Mouse (Mus musculus) kidney, adult 2 months (tissue): ENCODE data around the gene Zfp384. TPM values are rescaled to one million over a fixed set of nuclear protein-coding genes. Genes with fewer than 3 reads are reported as not detected.
A peak's percentile ranks its signal among the peaks of the same experiment; 100 is the strongest.

Experiments
- DNase-seq: peaks from one replicate; pipeline ENCODE4 v3.0.0; 2021
- H3K27ac ChIP-seq: fragments of 200-500 bp; 2 replicates; pipeline ENCODE4 v1.5.1; 2012; ENCODE audit warnings: low read depth, low read length, control low read depth, inconsistent platforms; ENCODE audit not compliant: insufficient read depth
- H3K27me3 ChIP-seq: fragments of 200-500 bp; replicated peaks from 2 replicates; pipeline ENCODE4 v1.6.1; 2012; ENCODE audit warnings: mild to moderate bottlenecking, moderate library complexity, low read length, inconsistent platforms; ENCODE audit not compliant: control insufficient read depth, insufficient read depth
- H3K36me3 ChIP-seq: fragments of 200-500 bp; 2 replicates; pipeline ENCODE4 v1.6.1; 2012; ENCODE audit warnings: mild to moderate bottlenecking, moderate library complexity, low read length, inconsistent platforms; ENCODE audit not compliant: control insufficient read depth, insufficient read depth
- H3K4me1 ChIP-seq: fragments of 200-500 bp; 2 replicates; pipeline ENCODE4 v1.6.1; 2011; ENCODE audit warnings: low read length; ENCODE audit not compliant: control insufficient read depth, insufficient read depth
- H3K4me3 ChIP-seq: fragments of 200-500 bp; 2 replicates; pipeline ENCODE4 v1.5.1; 2011; ENCODE audit warnings: mild to moderate bottlenecking, low read depth, low read length, control low read depth; ENCODE audit not compliant: insufficient read depth
- CTCF ChIP-seq: fragments of 200-500 bp; conservative IDR thresholded peaks from 2 replicates; pipeline ENCODE4 v1.5.1; 2011; ENCODE audit warnings: low read depth, mild to moderate bottlenecking, control low read depth, low read length, moderate library complexity, mixed read lengths; ENCODE audit not compliant: insufficient read depth, insufficient read length
- POLR2A ChIP-seq: fragments of 200-500 bp; IDR thresholded peaks from one replicate; pipeline ENCODE4 v1.6.1; 2011; ENCODE audit warnings: low read depth, low read length, control low read depth
- whole genome bisulfite sequencing: fragments of 180-500 bp; shearing (Covaris S2); methylation state at CpG from one replicate; pipeline ENCODE4 v1.1.7; 2018; 5-methylcytosine and 5-hydroxymethylcytosine counted together
- polyA plus RNA-seq: library from polyadenylated mRNA; depleted of rRNA; stranded (reverse); fragments of >200 nt; gene quantifications from 2 replicates; pipeline ENCODE4 v1.2.3, GENCODE M21; 2012; rRNA removed

Zfp384 gene
- polyA plus RNA-seq, 1 experiment: 37.8 TPM

DNA sequence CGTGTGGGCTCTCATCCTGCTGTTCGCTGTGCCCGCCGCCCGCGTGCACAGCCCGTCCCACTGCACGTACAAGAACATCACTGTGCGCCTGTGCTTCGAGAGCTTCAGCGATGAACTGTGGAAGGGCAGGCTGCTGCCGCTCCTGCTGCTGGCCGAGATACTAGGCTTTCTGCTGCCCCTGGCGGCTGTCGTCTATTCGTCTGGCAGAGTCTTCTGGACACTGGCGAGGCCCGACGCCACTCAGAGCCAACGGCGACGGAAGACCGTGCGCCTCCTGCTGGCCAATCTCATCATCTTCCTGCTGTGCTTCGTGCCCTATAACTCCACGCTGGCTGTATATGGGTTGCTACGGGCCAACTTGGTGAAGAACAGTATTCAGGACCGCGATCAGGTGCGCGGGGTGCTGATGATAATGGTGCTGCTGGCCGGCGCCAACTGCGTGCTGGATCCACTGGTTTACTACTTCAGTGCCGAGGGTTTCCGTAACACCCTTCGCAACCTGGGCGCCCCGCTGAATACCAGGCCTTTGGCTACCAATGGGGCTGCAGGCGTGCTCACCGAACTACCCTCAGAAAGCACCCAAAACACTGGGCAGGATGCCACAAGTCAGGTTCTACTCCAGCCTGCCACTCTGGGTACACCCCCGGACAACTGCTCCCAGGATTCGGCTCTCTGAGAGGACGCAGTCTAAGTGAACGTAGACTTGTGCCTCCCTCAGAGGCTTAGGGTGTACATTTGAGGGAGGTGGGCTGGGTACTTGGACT is 73.0 kb downstream of the Zfp384 start:
- 25% methylated on average over 45 of the region's 45 CpGs for WGBS
- H3K27me3 ChIP-seq: no peaks in the 10 kb centered on the region
- DNase-seq: peak; percentile 95
- no peaks in the 10 kb centered on the region for H3K36me3 ChIP-seq
- no peak overlapping the region for H3K27ac ChIP-seq
- H3K4me3 ChIP-seq: peak overlapping the region; percentile 40; the same call in 1 of the 2 replicates
- no peaks in the 10 kb centered on the region for H3K4me1 ChIP-seq
- TF ChIP-seq POLR2A: no peak
- peak; percentile 93 for TF ChIP-seq CTCF

DNA sequence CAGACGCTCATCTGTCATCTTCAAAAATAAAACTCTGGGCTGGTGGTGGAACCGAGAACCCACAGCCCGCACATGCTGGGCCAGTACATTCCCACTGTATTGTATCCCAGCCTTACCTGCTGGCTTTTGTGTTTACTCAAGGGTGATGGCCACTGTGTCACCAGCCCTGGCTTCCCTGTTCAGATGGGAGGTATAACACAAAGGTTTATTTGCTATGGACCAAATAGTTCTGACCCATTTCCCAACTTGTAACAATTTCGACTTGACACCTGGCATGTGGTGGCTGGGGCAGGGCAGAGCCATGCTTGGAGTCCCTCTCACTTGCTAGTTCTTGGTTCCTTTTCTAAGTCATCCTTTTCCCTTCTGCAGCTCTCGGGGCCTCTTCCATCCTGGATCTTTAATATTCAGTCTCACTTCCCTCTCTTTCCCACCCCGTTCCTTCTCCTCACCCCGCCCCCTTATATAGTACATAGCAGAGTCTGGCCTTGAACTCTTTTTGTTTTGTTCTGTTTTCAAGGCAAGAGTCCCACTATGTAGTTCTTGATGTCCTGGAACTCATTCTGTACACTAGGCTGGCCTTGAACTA is 73.9 kb downstream of the Zfp384 start:
- Histone ChIP-seq H3K36me3 (no peaks in the 10 kb centered on the region), H3K4me1 (peaks cover under 1% of the 10 kb centered on the region; the same call in 1 of the 2 replicates), H3K27me3 (no peaks in the 10 kb centered on the region), H3K4me3 (no peak overlapping the region), H3K27ac (no peak overlapping the region)
- TF ChIP-seq CTCF: no peak
- no peak for TF ChIP-seq POLR2A
- DNase-seq: no peak
- WGBS: 94% methylated on average over 7 of the region's 7 CpGs

GRCm38 (mm10) chr6:125084424-125084823 is 75.5 kb downstream of the Zfp384 start:
- no peak overlapping the region for H3K27ac ChIP-seq
- peaks cover 9% of the 10 kb centered on the region for H3K4me1 ChIP-seq
- TF ChIP-seq POLR2A: no peak
- peak; percentile 80 for TF ChIP-seq CTCF
- WGBS: 5% methylated on average over 4 of the region's 4 CpGs
- DNase-seq: peak; percentile 78
- H3K36me3 ChIP-seq: no peaks in the 10 kb centered on the region
- no peaks in the 10 kb centered on the region for H3K27me3 ChIP-seq
- H3K4me3 ChIP-seq: no peak overlapping the region

Other genes with a start within 250 kb of the Zfp384 start
- gene Eno2, start 239.5 kb upstream of the Zfp384 start, polyA plus RNA-seq: 2.6 and 3.2 TPM in 2 replicates
- 0.41 and 0.66 TPM in 2 replicates for gene Lrrc23, start 229.4 kb upstream of the Zfp384 start, polyA plus RNA-seq
- gene Spsb2, start 200.5 kb upstream of the Zfp384 start, polyA plus RNA-seq: 33.7 and 36.7 TPM in 2 replicates
- gene Tpi1, start 194.8 kb upstream of the Zfp384 start, polyA plus RNA-seq: 1,044 and 1,055 TPM in 2 replicates
- gene Usp5, start 179.7 kb upstream of the Zfp384 start, polyA plus RNA-seq: 66.2 and 74.0 TPM in 2 replicates
- gene Cdca3, start 179.6 kb upstream of the Zfp384 start, polyA plus RNA-seq: 4.2 and 4.3 TPM in 2 replicates
- gene Gnb3, start 168.9 kb upstream of the Zfp384 start, polyA plus RNA-seq: 0.16 and 0.41 TPM in 2 replicates
- 15.8 and 19.1 TPM in 2 replicates for gene P3h3, start 151.4 kb upstream of the Zfp384 start, polyA plus RNA-seq
- gene Gpr162, start 145.2 kb upstream of the Zfp384 start, polyA plus RNA-seq: 4.0 and 5.6 TPM in 2 replicates
- gene Cd4, start 120.9 kb upstream of the Zfp384 start, polyA plus RNA-seq: 0.57 and 4.3 TPM in 2 replicates
- 0.80 and 1.5 TPM in 2 replicates for gene Lag3, start 97.4 kb upstream of the Zfp384 start, polyA plus RNA-seq
- 1,732 and 2,839 TPM in 2 replicates for gene Ptms, start 89.0 kb upstream of the Zfp384 start, polyA plus RNA-seq
- 402 and 403 TPM in 2 replicates for gene Mlf2, start 77.8 kb upstream of the Zfp384 start, polyA plus RNA-seq
- 268 and 276 TPM in 2 replicates for gene Cops7a, start 43.6 kb upstream of the Zfp384 start, polyA plus RNA-seq
- gene Pianp, start 12.5 kb upstream of the Zfp384 start, polyA plus RNA-seq: 0.95 and 0.99 TPM in 2 replicates
- 39.1 and 39.2 TPM in 2 replicates for gene Ing4, start 30.6 kb downstream of the Zfp384 start, polyA plus RNA-seq
- 14.3 and 18.9 TPM in 2 replicates for gene Acrbp, start 40.5 kb downstream of the Zfp384 start, polyA plus RNA-seq
- gene Lpar5, start 58.8 kb downstream of the Zfp384 start, polyA plus RNA-seq: 2.9 and 3.5 TPM in 2 replicates
- gene Chd4, start 86.8 kb downstream of the Zfp384 start, polyA plus RNA-seq: 43.6 and 57.7 TPM in 2 replicates
- 15.5 and 16.5 TPM in 2 replicates for gene Nop2, start 122.8 kb downstream of the Zfp384 start, polyA plus RNA-seq
- gene Iffo1, start 136.1 kb downstream of the Zfp384 start, polyA plus RNA-seq: 35.0 and 36.4 TPM in 2 replicates
- 7,324 and 7,933 TPM in 2 replicates for gene Gapdh, start 157.3 kb downstream of the Zfp384 start, polyA plus RNA-seq
- gene Ncapd2, start 182.6 kb downstream of the Zfp384 start, polyA plus RNA-seq: 15.6 and 18.7 TPM in 2 replicates
- gene Mrpl51, start 182.7 kb downstream of the Zfp384 start, polyA plus RNA-seq: 102 and 110 TPM in 2 replicates
- gene Vamp1, start 206.4 kb downstream of the Zfp384 start, polyA plus RNA-seq: 19.1 and 19.8 TPM in 2 replicates
- gene Tapbpl, start 222.7 kb downstream of the Zfp384 start, polyA plus RNA-seq: 16.0 and 16.4 TPM in 2 replicates
- gene Cd27, start 227.9 kb downstream of the Zfp384 start, polyA plus RNA-seq: 0.64 and 7.0 TPM in 2 replicates